Mouse (Mus musculus) stomach, embryonic 15.5 days (tissue): ENCODE measurements around the gene Cenpj. TPM values are rescaled to one million over a fixed set of nuclear protein-coding genes. Genes with fewer than 3 reads are reported as not detected.

Experiments
- ATAC-seq: fragments of 200-750 bp; cut with Nextera tagmentation; 2 replicates; pipeline ENCODE4 v1.8.0; 2017; ENCODE audit warnings: low read depth, moderate number of reproducible peaks, moderate TSS enrichment; ENCODE audit not compliant: insufficient read depth, low FRiP score
- H3K27ac ChIP-seq: fragments of 300-500 bp; sonication (generic); 2 replicates; pipeline ENCODE4 v1.5.1; 2015; ENCODE audit warnings: mild to moderate bottlenecking, inconsistent platforms
- H3K27me3 ChIP-seq: fragments of 300-500 bp; sonication (generic); replicated peaks from 2 replicates; pipeline ENCODE4 v1.6.1; 2015; ENCODE audit warnings: inconsistent platforms
- H3K36me3 ChIP-seq: fragments of 300-500 bp; sonication (generic); 2 replicates; pipeline ENCODE4 v1.6.1; 2015; ENCODE audit warnings: inconsistent platforms
- H3K4me1 ChIP-seq: fragments of 300-500 bp; sonication (generic); 2 replicates; pipeline ENCODE4 v1.6.1; 2015; ENCODE audit warnings: inconsistent platforms
- H3K4me2 ChIP-seq: fragments of 300-500 bp; sonication (generic); 2 replicates; pipeline ENCODE4 v1.6.1; 2015; ENCODE audit warnings: mild to moderate bottlenecking, inconsistent platforms
- H3K4me3 ChIP-seq: fragments of 300-500 bp; sonication (generic); replicated peaks from 2 replicates; pipeline ENCODE4 v1.5.1; 2015; ENCODE audit warnings: inconsistent platforms
- H3K9ac ChIP-seq: fragments of 300-500 bp; sonication (generic); 2 replicates; pipeline ENCODE4 v1.6.1; 2015; ENCODE audit warnings: inconsistent platforms
- H3K9me3 ChIP-seq: fragments of 300-500 bp; sonication (generic); 2 replicates; pipeline ENCODE4 v1.6.1; 2016; ENCODE audit warnings: inconsistent platforms
- WGBS: fragments of 180-500 bp; shearing (Covaris S2); methylation state at CpG from one replicate; pipeline ENCODE4 v1.1.7; 2015; 5-methylcytosine and 5-hydroxymethylcytosine counted together
- polyA plus RNA-seq: library from polyadenylated mRNA; unstranded; fragments of >200 nt; fragmentation: Nextera tagmentation; extraction: Ambion mirVana; gene quantifications from 2 replicates; pipeline ENCODE4 v1.2.1, GENCODE M21; 2015

Gene Cenpj
- polyA plus RNA-seq, 1 experiment from 2014 or later = 7.2 TPM

- ATAC-seq = no peak
- Histone ChIP-seq H3K27me3 (no peaks in the 10 kb centered on the region), H3K36me3 (no peaks in the 10 kb centered on the region), H3K4me1 (no peaks in the 10 kb centered on the region), H3K9ac (no peak overlapping the region), H3K27ac (no peak overlapping the region), H3K9me3 (no peaks in the 10 kb centered on the region), H3K4me3 (peak overlapping the region; percentile 67), H3K4me2 (peak overlapping the region; percentile 81)
- 71% methylated on average over 18 of the region's 18 CpGs for WGBS
Observed at GRCm38 (mm10) chr14:56575969-56576901, 1.0 kb upstream of the Cenpj start.

GRCm38 (mm10) chr14:56572546-56572945 lies 2.7 kb downstream of the Cenpj start:
- WGBS = 56% methylated on average over 2 of the region's 2 CpGs
- H3K4me3 ChIP-seq = 0 out of 2 replicates have a peak overlapping the region, but pooled peaks have one; percentile 88
- H3K4me2 ChIP-seq = 0 out of 2 replicates have a peak overlapping the region, but pooled peaks have one; percentile 79
- no peaks in the 10 kb centered on the region for H3K36me3 ChIP-seq
- H3K4me1 ChIP-seq = no peaks in the 10 kb centered on the region
- ATAC-seq = no peak
- no peak overlapping the region for H3K9ac ChIP-seq
- H3K9me3 ChIP-seq = no peaks in the 10 kb centered on the region
- no peak overlapping the region for H3K27ac ChIP-seq
- H3K27me3 ChIP-seq = no peaks in the 10 kb centered on the region

GRCm38 (mm10) chr14:56571310-56572093 lies 3.7 kb downstream of the Cenpj start:
- peak; percentile 98 for ATAC-seq
- no peaks in the 10 kb centered on the region for H3K9me3 ChIP-seq
- no peaks in the 10 kb centered on the region for H3K27me3 ChIP-seq
- no peaks in the 10 kb centered on the region for H3K4me1 ChIP-seq
- WGBS = under 1% methylated on average over 59 of the region's 59 CpGs
- H3K27ac ChIP-seq = peak overlapping the region; percentile 64
- peak overlapping the region; percentile 79 for H3K4me2 ChIP-seq
- H3K4me3 ChIP-seq = peak overlapping the region; percentile 88
- H3K36me3 ChIP-seq = no peaks in the 10 kb centered on the region
- H3K9ac ChIP-seq = peak overlapping the region; percentile 73

GRCm38 (mm10) chr14:56569041-56569440 lies 6.2 kb downstream of the Cenpj start:
- no peaks in the 10 kb centered on the region for H3K9me3 ChIP-seq
- no peak for ATAC-seq
- no peak overlapping the region for H3K9ac ChIP-seq
- 76% methylated on average over 4 of the region's 4 CpGs for WGBS
- no peaks in the 10 kb centered on the region for H3K4me1 ChIP-seq
- H3K36me3 ChIP-seq = no peaks in the 10 kb centered on the region
- no peak overlapping the region for H3K4me3 ChIP-seq
- H3K4me2 ChIP-seq = no peak overlapping the region
- no peaks in the 10 kb centered on the region for H3K27me3 ChIP-seq
- no peak overlapping the region for H3K27ac ChIP-seq

- no peak overlapping the region for H3K4me2 ChIP-seq
- no peak overlapping the region for H3K4me3 ChIP-seq
- H3K27me3 ChIP-seq = no peaks in the 10 kb centered on the region
- H3K9me3 ChIP-seq = no peaks in the 10 kb centered on the region
- no peaks in the 10 kb centered on the region for H3K4me1 ChIP-seq
- no peak overlapping the region for H3K27ac ChIP-seq
- H3K9ac ChIP-seq = no peak overlapping the region
- 74% methylated on average over 7 of the region's 7 CpGs for WGBS
- no peak for ATAC-seq
- 0 out of 2 replicates have a peak, but pooled peaks cover 7% of the 10 kb centered on the region for H3K36me3 ChIP-seq
Observed at GRCm38 (mm10) chr14:56567476-56567875, 7.7 kb downstream of the Cenpj start.

- WGBS = 79% methylated on average over 3 of the region's 3 CpGs
- H3K4me1 ChIP-seq = no peaks in the 10 kb centered on the region
- no peaks in the 10 kb centered on the region for H3K27me3 ChIP-seq
- H3K9me3 ChIP-seq = no peaks in the 10 kb centered on the region
- H3K36me3 ChIP-seq = 0 out of 2 replicates have a peak, but pooled peaks cover 11% of the 10 kb centered on the region
- no peak overlapping the region for H3K4me2 ChIP-seq
- H3K9ac ChIP-seq = no peak overlapping the region
- no peak overlapping the region for H3K27ac ChIP-seq
- ATAC-seq = no peak
- no peak overlapping the region for H3K4me3 ChIP-seq
Observed at GRCm38 (mm10) chr14:56559134-56559533, 16.1 kb downstream of the Cenpj start.

GRCm38 (mm10) chr14:56554716-56555115 lies 20.5 kb downstream of the Cenpj start:
- H3K36me3 ChIP-seq = no peaks in the 10 kb centered on the region; the same call in 1 of the 2 replicates
- no peaks in the 10 kb centered on the region for H3K4me1 ChIP-seq
- no peak for ATAC-seq
- no peak overlapping the region for H3K27ac ChIP-seq
- H3K27me3 ChIP-seq = no peaks in the 10 kb centered on the region
- H3K9ac ChIP-seq = no peak overlapping the region
- H3K9me3 ChIP-seq = no peaks in the 10 kb centered on the region
- no peak overlapping the region for H3K4me2 ChIP-seq
- H3K4me3 ChIP-seq = no peak overlapping the region
- WGBS = 91% methylated on average over 2 of the region's 2 CpGs

GRCm38 (mm10) chr14:56553331-56553730 lies 21.9 kb downstream of the Cenpj start:
- H3K27me3 ChIP-seq = no peaks in the 10 kb centered on the region
- no peak overlapping the region for H3K4me2 ChIP-seq
- no peak overlapping the region for H3K9ac ChIP-seq
- H3K27ac ChIP-seq = no peak overlapping the region
- H3K4me1 ChIP-seq = no peaks in the 10 kb centered on the region
- 93% methylated on average over 7 of the region's 7 CpGs for WGBS
- H3K36me3 ChIP-seq = no peaks in the 10 kb centered on the region; the same call in 1 of the 2 replicates
- ATAC-seq = no peak
- no peaks in the 10 kb centered on the region for H3K9me3 ChIP-seq
- H3K4me3 ChIP-seq = no peak overlapping the region

GRCm38 (mm10) chr14:56552924-56553323 lies 22.3 kb downstream of the Cenpj start:
- Histone ChIP-seq H3K9me3 (no peaks in the 10 kb centered on the region), H3K4me3 (no peak overlapping the region), H3K27ac (no peak overlapping the region), H3K36me3 (no peaks in the 10 kb centered on the region; the same call in 1 of the 2 replicates), H3K4me2 (no peak overlapping the region), H3K4me1 (no peaks in the 10 kb centered on the region), H3K9ac (no peak overlapping the region), H3K27me3 (no peaks in the 10 kb centered on the region)
- WGBS = 89% methylated on average over 6 of the region's 6 CpGs
- no peak for ATAC-seq

GRCm38 (mm10) chr14:56550960-56551359 lies 24.3 kb downstream of the Cenpj start:
- Histone ChIP-seq H3K9me3 (no peaks in the 10 kb centered on the region), H3K4me3 (no peak overlapping the region), H3K4me1 (no peaks in the 10 kb centered on the region), H3K9ac (no peak overlapping the region), H3K4me2 (no peak overlapping the region), H3K36me3 (no peaks in the 10 kb centered on the region; the same call in 1 of the 2 replicates), H3K27ac (no peak overlapping the region), H3K27me3 (no peaks in the 10 kb centered on the region)
- 88% methylated on average over 4 of the region's 4 CpGs for WGBS
- ATAC-seq = no peak

GRCm38 (mm10) chr14:56545491-56545890 lies 29.7 kb downstream of the Cenpj start:
- ATAC-seq = no peak
- no peak overlapping the region for H3K9ac ChIP-seq
- H3K36me3 ChIP-seq = 0 out of 2 replicates have a peak, but pooled peaks cover 10% of the 10 kb centered on the region
- no peaks in the 10 kb centered on the region for H3K9me3 ChIP-seq
- no peaks in the 10 kb centered on the region for H3K4me1 ChIP-seq
- 87% methylated on average over 4 of the region's 4 CpGs for WGBS
- H3K4me3 ChIP-seq = no peak overlapping the region
- H3K27me3 ChIP-seq = no peaks in the 10 kb centered on the region
- H3K4me2 ChIP-seq = no peak overlapping the region
- no peak overlapping the region for H3K27ac ChIP-seq

- Histone ChIP-seq H3K9me3 (no peaks in the 10 kb centered on the region), H3K27ac (no peak overlapping the region), H3K4me1 (no peaks in the 10 kb centered on the region), H3K36me3 (0 out of 2 replicates have a peak, but pooled peaks cover 10% of the 10 kb centered on the region), H3K27me3 (no peaks in the 10 kb centered on the region), H3K9ac (no peak overlapping the region), H3K4me2 (no peak overlapping the region), H3K4me3 (no peak overlapping the region)
- WGBS = 80% methylated on average over 1 of the region's 1 CpGs
- ATAC-seq = no peak
Observed at GRCm38 (mm10) chr14:56544946-56545345, 30.3 kb downstream of the Cenpj start.
